Mouse (Mus musculus) adrenal gland, adult (tissue): ENCODE data around the gene Gas1.
A peak's percentile ranks its signal among the peaks of the same experiment; 100 is the strongest.

Source experiments
- DNase-seq, 2 experiments: peaks; one replicate each; pipeline ENCODE4 v3.0.0; 2022 to 2023; ENCODE audit warnings: low spot score in 1 of 2; ENCODE audit not compliant: inconsistent age in 2 of 2

Gene Gas1

DNA sequence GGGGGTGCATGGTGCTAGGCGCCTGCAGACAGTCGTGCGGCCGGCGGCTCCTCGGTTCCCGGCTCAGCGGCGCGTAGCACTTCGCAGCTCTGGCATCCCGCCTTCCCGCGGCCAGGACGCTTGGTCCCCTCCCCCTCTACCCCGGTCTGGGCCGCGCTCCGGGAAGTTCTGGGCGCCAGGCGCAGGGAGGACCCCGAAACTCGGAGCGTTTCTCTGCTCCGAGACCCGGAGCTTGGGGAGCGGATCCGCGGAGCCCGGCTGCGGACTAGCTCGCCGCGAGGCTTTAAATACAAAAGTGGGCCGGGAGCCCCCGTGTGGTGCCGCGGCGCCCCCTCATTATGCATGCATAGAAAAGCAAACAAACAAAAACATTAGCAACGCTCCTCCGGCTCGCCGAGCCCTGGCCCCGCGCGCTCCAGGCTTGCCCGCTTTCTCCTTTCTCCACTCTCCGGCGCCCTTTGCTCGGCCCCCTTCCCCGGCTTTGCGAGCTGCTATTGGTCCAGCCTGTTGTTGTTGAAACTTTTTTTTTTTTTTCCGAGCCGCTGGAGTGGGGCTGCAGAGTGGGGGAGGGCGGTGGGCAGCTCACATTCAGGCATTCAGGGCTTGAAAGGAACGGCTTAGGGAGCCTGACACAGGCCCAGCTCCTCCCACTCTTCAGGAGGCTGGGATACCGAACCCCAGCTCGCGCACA, at the start of gene Gas1:
Gene Gas1 (minus strand): TSS at position 260 of the 691 bp plus-strand sequence.
- peak; percentile 93 to 97 for DNase-seq

DNA sequence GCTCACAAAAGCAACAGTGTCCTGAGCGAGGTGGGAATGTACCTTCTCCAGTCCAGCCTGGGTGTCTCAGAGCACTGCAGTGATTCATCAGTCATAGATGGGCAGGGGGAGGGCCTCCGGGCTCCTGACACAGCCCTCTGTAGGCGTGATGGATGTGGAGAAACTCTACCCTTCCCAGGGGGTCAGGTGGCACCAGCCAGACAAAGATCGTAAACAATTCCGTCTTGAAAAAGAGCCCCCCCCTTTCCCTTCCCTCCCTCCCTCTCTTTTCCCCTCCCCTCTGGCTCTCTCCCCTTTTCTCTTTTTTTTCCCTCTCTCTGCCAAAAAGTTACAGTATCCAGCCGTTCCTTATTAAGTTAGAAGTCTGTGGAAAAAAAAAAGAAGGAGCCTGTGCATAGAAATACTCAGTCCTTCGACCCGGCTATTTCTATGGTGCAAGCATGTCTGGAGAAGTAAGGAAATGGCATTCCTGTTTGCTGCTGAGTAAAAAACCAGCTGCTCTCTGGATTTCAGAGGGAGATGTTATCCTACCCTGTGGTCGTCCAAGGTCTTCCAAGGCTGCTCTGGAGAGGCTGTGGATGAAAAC, 49.2 kb upstream of the Gas1 start:
- DNase-seq: peak; percentile 15 to 47

GRCm38 (mm10) chr13:60225736-60226135, 48.6 kb upstream of the Gas1 start:
- DNase-seq: peak; percentile 29 to 63

DNA sequence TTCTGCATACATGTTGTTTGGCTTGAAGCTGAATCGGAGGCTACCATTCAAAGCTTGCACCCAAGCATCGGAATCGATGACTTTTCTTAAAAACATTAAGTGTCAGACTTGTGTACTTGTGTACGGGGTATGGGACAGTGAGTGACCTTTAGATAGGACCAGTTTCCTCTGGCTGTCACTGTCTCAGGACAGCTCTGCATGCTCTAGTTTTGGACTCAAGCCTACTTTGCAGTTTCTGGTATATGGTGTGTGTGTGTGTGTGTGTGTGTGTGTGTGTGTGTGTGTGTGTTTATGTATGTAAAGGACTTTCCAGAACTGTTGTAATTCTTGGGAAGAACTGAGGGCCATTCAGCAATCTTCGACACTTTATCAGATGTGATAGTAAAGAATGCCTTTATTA, 48.1 kb upstream of the Gas1 start:
- no peak for DNase-seq

GRCm38 (mm10) chr13:60223797-60224196, 46.6 kb upstream of the Gas1 start:
- DNase-seq: no peak

DNA sequence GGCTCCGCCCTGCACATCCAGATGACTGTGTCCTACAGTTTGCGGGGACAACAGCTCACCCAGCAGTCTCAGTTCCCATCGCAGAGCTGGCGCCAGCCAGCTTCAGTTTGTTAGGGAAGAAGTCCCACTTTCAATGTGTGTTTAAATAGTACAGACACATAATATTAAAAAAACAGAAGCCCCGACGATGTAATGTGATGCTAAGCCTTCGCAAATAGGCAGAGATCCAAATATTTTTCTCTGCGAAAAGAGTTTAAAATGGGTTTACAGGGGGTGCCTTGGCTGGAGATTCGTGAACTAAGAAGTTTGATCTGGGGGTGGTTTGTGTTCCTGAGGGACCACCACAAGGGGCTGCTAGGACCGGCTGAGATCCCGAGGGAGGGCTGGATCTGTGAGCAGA, 45.2 kb upstream of the Gas1 start:
- no peak for DNase-seq

DNA sequence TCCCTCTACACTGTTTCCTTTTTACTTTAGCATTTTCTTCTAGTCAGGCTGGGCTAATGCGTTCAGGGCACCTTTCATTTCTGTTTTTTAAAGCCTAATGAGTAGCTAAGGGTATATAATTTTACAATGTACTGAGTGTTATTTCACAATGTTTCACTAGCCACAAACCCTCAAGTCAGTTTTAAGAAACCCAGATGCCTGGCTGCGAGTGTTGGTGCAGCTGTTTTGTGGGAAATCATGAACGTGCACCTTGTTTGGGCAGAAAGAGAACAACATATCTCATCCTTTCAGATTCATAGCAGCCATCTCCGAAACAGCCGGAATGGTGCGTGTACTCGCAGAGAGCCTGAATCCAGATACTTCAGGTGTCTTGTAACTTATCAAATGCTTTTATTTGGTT, 36.7 kb upstream of the Gas1 start:
- DNase-seq: no peak

- no peak for DNase-seq
Observed at GRCm38 (mm10) chr13:60207135-60207601, 30.0 kb upstream of the Gas1 start.

GRCm38 (mm10) chr13:60204746-60205145, 27.6 kb upstream of the Gas1 start:
- DNase-seq: no peak

- no peak for DNase-seq
Observed at GRCm38 (mm10) chr13:60193273-60193672, 16.1 kb upstream of the Gas1 start.

- DNase-seq: no peak
Observed at GRCm38 (mm10) chr13:60189923-60190322, 12.8 kb upstream of the Gas1 start.

DNA sequence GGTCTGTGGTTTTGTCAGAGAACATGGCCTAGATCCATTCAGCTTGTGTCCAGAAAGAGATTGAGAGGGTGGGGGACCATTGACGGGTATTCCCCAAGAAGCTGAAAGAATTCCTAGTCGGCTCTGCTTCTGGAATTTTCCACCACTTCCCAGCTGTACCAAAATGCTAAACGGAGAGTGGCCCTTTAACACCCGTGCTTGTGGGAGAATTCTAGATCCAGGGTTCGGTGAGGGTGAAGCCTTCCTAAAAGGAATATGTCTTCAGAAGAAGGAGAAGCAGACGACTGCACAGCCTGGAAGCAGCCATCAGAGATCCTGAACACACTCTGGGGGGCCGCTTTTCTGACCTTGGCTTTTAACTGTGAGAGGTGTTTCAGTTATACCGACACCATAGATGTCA, 11.8 kb upstream of the Gas1 start:
- no peak for DNase-seq

DNA sequence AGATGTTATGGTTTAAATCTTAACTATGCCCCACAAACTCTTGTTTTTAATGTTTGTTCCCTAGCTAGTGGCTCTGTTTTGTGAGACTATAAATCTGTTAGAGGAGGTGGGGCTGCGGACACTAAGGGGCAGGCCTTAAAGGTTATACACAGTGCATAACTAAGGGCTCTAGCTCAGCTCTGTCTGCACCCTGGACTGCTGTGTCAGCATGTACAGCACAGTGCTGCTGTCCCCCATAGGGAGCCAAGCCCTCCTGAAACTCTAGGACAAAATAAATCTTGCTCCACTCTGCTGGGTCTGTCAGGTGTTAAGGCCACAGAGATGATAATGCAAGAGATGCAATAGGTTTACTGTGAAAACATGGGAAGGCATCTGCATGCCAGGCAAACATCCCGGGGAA, 10.1 kb upstream of the Gas1 start:
- DNase-seq: no peak

GRCm38 (mm10) chr13:60182346-60182745, 5.2 kb upstream of the Gas1 start:
- no peak for DNase-seq

DNA sequence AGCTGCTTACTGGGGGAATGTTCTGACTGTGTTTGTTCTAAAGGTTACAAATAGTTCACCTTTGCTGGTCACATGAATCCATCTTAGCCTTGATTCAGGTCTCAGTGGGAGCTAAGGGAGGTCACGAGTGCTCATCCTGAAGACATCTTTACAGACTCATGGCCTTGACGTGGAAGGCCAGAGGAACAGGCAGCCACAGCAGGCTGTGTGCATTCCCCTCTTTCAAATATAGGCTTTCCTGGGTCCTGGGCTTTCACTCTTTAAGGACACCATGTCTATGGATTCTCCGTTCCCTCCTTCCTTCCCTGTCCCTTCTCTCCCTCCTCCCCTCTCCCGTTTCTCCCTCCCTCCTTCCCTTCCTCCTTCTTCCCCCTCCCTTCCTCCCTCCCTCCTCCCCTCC, 2.5 kb upstream of the Gas1 start:
- no peak for DNase-seq

GRCm38 (mm10) chr13:60178416-60178815, 1.3 kb upstream of the Gas1 start:
- DNase-seq: peak; percentile 93 to 98

GRCm38 (mm10) chr13:60177797-60178110, 589 bp upstream of the Gas1 start:
- no peak for DNase-seq

DNA sequence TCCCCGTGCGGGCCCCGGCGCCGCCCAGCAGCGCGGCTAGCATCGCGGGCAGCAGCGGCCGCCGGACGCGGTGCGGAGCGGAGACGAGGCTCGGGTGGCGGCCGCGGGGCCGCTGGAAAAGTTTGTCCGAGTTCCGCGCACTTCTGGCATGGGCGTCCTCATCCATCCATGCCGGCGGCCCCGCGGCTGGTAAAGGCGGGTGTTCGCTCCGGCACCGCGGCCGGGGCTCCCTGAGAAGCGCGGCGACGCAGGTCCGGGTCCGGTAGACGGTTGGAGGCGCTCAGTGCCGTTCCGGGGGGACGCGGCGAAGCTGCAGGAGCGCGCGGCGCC, 424 bp downstream of the Gas1 start:
- no peak for DNase-seq

- peak; percentile 80 to 90 for DNase-seq
Observed at GRCm38 (mm10) chr13:60176136-60176775, 909 bp downstream of the Gas1 start.

DNA sequence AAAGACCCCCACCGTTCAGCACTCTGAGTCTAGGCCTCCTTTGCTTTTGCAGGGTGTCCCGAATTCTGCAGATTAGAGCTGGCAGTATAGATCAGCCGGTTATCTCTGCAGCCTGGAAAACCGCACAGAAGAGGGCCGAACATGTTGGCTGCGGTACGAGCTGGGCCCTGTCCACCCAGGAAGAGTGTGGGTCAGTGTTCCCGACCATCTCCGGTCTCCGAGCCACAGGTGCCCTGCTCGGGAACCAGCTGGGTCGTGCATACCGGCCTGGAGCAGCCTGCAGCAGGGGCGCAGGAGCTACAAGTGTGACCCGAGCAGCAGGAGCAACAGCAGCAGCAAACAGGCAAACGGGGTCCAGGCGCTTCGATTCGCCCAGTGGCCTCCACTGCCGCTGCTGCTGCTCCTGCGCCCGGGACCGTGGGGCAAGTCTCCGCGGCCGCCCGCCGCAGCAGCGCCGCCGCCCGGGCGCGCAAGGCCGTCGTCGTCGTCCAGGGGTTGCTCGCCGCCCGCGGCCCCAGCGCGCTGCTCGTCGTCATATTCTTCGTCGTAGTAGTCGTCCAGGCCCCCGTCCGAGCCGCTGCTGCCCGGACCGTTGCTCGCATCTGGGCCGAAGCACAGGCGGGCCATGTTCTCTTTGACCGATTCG, 1.6 kb downstream of the Gas1 start:
- peak; percentile 70 to 90 for DNase-seq

DNA sequence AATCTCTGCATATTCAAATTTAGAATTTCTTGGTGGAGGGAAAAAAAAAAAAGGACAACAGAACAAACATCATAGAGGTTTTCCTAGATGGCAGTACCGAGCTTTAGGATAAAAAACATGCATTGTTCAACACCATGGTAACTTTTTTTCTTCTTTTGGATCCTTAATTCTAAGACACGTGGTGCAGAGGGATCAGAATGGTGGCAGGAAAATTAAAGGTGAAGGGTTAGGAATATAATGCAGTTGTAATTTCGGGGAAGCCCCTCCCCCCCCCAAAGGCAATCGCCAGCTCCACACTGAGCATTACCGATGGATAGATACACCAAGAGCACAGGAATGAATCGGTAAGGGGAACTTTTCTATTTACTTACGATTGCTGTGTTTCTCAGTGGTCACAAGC, 2.2 kb downstream of the Gas1 start:
- DNase-seq: no peak
